Mouse (Mus musculus) right cerebral cortex, adult 2 months (tissue): Measurements from ENCODE around the gene Cdk20.

Source experiments
- DNase-seq, 2 experiments: peaks; one replicate each; pipeline ENCODE4 v3.0.0; 2021 to 2022; ENCODE audit warnings: low spot score in 2 of 2

Cdk20 gene

DNA sequence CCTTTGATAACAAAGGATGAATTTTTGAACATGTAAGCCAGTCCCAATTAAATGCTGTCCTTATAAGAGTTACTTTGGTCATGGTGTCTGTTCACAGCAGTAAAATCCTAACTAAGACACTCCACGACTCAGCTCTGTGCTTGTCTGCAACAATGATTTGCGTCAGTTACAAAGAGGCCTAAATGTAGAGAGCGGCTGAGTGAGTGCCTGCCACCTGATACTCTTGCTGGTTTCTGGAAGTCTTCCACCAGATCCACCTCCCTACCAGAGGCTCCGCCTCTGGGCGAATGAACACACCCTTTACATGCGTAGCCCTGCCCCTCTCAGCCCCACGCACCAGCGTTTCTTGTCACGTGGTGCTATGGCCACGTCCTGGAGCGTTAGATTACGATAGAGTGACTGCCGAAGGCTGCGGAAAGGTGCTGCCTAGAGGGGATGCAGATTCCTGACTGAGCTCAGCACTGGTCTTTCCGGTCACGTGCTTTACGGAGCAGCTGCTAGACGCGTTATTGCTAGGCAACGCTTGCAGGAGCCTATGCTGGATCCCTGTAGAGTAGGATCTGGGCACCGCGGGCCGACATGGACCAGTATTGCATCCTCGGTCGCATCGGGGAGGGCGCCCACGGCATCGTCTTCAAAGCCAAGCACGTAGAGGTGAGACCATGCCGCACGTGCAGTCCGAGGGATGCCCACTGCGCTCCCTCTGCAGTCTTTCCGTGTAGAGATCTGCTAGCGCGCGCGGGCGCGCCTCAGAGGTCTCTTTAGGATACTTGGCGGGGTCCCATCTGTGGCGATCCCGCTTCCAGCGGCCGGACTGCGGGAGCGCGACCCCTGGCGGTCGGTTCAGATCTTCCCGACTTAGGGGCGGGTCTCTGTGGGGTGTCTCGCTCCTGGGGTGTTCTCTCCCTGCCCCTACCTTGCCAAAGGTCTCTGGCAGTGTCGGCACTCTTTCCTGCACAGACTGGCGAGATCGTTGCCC, at the start of gene Cdk20:
Gene Cdk20, plus strand, starts transcription at position 298 of the 979 bp plus-strand sequence.
- DNase-seq, result peak; percentile 94

DNA sequence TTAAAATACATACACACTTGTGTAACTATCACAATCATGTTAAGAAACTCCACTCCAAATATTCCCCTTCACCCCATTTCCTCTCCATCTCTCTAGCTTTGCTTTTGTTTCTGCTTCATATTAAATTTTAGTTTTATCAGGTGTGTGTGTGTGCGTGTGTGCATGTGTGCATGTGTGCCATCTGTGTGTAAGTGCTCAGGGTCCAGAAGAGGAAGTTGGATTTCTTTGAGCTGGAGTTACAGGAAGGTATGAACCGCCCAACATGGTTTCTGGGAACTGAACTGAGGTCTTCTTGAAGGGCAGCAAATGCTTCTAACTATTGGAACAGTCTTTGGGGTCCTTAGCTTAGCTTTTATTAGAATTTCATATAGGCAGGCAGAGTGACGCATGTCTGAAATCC, 47.2 kb upstream of the Cdk20 start:
- no peak for DNase-seq

DNA sequence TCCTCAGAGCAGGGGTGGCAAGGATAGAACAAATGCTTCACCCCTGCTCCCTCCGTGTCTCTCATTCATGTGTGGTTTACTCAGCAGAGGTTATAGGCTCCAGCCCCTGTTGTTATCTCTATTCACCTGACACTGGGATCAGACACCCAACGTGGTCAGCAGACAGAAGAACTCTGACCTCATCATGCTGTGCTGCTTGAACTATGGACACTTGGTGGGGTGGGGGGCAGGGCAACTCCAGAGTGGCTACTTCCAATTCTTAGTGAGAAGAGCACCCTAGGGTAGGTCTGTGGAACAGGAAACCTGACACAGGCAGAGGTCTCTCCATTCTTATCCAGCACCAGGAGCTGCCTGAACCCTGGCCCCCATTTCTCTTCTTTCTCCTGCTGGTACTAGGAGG, 46.1 kb upstream of the Cdk20 start:
- DNase-seq, result no peak

DNA sequence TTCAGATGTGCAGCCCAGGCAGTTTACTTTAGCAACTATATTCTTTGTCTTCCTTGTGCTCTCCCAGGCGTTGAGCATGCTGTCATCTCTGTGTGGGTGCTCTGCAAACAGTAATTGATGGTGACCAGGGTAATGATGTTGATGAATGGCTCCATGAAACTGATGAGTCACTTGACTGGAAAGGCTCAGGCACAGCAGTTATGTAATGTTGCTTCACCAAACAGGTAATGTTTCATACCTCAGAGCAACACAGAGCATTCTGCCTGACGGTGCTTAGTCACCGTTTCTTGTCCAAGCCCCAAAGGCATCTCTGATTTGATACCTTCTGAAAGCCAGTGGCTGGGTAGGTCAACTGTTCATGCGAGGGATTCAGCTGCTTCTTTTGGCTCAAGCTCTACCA, 43.7 kb upstream of the Cdk20 start:
- no peak for DNase-seq

DNA sequence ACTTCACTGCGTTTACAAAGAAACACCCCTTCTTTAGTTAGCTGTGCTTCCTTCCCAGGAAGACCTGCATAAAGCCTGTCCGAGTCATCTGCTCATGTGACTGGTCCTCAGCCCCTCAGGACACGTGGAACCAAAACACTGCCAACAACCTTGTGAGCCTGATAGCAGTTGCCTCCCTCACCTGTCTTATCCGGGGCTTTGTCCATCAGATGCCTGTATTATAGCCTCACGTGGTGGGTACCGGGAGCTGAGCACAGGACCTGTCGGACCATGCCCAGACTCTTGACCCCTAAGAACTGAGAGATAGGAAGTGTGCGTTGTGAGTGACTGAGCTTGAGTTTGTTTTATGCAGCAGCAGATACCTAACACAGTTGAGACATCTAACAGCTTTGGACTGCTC, 35.1 kb upstream of the Cdk20 start:
- DNase-seq, result no peak

DNA sequence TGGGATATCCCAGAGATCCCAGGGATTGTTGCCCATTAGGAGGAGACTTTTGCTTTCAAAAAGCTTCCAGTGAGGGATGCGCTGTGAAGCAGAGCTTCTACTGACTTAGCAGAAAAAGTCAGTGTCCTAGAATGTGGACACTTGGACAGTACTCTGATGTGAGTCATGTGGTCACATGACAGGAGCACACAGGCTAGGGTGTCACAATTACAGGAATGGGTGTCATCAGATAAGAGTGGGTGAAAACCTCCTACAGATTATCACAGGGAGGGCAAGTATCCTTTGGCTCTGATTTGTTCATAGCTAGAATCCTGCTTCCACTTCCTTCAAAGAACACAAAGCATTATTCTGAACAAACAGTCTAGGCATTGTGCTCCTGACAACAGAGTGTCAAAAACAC, 34.0 kb upstream of the Cdk20 start:
- DNase-seq, result no peak

DNA sequence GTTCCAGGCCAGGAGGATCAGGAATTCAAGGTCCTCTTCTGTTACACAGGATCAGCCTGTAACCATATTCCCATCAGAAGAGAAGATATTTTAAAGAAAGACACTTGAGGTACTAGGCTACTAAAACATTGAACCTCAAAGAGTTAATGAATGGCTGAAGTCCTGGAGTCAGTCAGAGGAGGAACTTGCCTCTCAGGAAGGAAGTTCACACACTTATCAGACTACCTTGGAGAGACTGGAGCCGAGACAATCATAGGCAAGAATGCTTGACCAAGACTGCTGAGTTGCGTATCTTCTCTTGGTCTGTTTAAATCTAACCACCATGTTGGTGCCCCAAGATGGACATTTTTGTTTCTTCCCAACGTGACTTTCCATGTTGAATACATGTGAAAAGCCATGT, 32.2 kb upstream of the Cdk20 start:
- no peak for DNase-seq

DNA sequence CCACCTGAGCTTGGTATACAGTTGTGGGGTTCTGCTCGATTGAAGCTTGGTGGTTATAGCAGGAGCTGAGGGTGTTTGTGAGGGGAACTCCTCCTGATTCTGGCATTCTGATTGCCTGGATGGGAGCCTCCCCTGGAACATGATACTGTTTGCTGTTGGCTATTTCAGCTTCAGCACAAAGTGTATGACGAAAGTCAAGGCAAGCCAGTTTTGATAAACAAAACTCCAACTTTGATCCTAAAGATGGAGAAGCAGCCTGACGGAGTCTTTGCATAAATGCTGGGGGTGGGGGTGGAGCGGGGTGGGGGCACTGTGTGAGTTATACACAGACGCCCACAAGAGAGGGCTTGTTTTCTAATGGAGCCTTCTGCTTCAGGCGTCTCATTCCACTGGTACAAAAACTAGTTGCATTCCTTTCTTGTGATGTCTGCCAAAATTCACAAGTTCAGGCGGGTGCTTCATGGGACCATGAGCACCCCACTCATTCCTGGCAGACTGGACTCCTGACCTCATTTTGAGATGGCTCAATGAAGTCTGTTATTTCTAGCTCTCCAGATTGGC, 31.2 kb upstream of the Cdk20 start:
- no peak for DNase-seq

DNA sequence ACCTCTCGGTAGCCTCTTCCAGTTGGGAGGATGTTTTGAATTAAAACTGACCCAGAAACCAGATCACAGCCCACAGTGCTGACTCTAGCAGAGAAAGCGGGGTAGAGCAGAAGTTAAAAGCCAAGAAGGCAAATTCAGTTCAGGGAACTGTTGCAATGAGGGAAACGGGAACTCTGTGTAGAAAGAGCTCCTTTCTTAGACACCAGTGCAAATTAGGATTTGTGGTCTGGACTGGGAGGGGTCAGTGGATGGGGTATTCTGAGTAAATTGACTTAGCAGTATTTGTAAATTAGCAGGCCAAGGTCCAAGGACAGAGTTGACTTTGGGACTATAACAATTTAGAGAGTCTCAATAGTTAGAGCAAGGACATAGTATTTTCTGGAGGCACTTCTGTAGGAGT, 30.1 kb upstream of the Cdk20 start:
- DNase-seq, result no peak

DNA sequence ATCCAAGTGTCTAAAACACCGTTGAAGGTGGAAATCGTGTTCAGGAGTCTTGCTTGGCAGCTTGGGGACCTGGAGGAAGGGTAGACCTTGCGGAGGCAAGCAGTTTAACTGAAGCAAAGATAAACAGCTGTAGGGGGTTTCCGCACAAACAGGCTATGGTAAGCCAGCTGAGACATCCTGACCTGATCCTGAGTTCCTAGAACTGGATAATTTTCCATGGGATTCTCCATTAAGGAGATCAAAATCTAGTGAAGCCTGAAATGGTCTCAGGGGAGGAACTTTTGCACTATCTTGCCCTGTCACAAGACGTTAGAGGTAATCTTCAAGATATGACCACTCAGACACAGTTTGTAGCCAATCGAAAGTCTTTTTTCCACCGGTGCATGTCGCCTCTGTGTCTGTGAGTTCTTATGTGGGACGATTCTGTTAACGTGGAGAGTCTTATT, 29.6 kb upstream of the Cdk20 start:
- DNase-seq, result no peak

DNA sequence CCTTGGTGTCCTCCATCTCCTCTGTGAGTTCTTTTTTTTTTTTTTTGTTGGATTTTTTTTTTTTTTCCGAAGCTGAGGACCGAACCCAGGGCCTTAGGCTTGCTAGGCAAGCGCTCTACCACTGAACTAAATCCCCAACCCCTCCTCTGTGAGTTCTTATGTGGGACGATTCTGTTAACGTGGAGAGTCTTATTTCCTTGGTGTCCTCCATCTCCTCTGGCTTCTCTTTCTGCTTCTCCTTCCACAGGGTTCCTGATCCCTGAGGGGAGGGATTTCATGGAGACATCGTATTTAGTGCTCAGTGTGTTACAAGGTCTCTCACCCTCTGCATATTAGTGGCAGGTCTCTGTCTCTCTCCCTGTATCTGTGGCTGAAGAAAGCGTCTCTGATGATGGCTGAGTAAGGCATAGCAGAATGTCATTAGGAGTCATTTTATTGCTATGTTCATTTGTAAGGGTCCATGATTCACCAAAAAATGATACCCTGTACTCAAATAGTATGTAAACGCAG, 29.1 kb upstream of the Cdk20 start:
- DNase-seq, result no peak

DNA sequence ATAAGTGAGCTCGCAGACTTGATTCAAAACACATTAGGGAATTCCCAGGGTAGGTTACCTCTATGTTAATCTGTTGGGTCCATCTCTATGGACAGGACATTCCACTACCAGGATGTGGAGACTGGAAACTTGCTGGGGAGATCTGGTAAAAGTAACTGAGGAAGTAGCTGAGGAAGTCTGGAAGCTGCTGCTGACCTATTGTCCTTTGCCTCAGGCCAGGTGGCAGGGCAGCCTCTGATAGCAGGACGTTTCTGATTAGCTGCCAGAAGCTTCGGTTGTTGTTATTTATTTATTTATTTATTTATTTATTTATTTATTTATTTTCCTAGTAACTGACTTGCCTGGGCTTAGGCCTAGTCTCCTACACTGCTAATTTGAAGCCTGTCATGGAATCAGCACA, 28.6 kb upstream of the Cdk20 start:
- no peak for DNase-seq

DNA sequence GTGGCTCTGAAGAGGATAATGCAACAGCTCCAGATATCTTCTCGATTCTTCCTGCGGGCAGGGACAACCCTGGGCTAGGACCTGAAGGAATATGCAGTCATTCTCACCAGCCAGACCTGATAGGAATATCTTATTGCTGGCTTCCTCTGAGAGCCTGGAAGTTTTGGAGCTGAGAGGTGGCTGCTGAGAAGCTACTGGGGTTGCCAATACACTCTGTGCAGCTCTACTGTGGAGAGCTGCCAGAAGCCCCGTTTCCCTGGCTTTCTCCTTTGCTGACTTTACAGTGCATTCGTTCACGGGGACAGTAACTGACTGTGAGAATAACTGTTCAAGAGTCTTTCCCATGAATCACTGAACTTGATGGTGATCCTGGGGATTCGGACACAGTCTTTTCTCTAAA, 26.6 kb upstream of the Cdk20 start:
- no peak for DNase-seq

DNA sequence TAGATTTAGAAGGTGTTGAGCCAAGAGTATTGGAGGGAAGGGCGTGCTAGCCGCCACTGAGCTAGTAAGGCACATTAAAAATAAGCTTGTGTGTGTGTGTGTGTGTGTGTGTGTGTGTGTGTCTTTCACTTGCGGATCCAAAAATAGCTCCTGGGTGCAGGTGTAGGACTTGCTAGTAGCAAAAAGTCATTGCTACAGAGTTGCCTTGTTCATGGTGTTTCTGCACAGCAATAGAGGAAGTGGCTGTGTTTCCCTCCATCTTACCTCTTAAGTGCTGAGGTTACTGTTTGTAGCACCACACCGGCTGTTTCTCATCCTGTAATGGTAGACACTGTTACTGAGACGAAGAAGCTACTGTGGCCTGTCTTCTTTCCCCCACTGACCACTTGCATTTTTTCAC, 24.1 kb upstream of the Cdk20 start:
- no peak for DNase-seq

DNA sequence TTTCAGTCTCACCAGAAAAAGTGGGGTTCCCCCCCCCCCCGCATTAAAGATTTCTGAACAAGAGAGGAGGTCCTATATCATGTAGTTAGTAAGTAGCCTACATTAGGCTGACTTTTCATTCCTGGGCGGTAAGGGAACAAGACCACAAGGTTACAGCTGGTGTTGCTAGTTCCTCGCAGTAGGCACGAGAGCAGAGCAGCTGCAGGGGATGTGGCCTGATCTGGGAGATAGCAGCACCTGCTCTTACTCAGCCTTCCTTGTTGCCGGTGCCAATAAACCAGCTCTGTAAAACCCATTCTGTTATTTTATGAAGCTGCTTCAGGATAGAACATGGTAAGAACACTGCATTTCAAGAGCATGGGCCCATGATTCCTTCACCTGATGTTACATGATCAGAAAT, 21.5 kb upstream of the Cdk20 start:
- no peak for DNase-seq

DNA sequence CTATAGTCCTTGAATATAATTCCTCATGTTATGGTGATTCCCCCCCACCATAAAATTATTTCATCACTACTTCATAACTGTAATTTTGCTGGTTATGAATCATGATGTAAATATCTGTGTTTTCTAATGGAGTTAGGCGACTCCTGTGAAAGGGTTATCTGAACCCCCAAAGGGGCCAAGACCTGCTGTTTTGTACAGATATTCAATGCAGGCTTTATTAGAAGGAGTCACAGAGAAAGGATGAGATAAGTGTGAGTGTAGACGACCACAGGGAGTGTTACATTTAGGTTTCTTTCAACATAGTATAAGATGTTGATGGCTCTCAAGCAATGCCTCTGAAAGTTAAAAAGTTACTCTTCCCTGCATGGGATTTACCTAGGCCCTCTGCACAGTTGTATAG, 20.8 kb upstream of the Cdk20 start:
- DNase-seq, result no peak

DNA sequence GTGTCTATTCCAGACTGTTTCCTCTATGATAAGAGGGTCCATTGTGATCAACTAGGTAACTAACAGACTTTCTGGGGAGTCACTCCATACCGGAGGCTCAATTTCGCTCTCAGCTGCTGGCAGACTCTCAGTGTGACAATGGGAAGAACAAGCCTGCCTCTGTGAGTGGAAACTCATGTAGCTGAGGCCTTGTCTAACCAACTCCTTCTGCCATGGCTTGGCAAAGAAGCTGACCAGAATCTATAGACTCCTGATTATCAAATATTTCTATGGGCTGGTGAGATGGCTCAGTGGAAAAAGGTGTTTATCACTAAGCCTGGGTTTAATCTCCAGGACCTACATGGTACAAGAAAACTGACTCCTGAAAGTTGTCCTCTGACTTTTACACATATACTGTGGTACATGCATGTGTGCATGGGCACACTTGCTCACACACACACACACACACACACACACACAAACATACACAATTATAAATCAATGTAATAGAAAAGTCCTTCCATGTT, 19.3 kb upstream of the Cdk20 start:
- no peak for DNase-seq

DNA sequence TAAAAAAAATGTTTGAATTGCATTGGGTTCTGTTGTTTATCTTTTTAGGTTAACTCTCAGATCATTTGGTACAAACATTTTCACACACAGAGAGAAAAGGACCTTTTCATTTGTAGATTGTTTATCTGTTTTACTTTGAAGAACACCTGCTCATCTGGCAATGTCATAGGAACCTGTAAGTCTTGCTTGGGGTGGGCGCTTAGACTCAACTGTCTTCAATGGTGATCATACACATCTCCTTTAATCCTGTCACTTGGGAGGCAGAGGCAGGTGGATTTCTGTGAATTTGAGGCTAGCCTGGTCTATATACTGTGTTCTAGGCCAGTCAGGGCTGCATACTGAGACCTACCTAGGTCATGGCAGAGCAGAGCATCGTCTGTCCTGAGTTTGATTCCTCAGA, 16.5 kb upstream of the Cdk20 start:
- no peak for DNase-seq

DNA sequence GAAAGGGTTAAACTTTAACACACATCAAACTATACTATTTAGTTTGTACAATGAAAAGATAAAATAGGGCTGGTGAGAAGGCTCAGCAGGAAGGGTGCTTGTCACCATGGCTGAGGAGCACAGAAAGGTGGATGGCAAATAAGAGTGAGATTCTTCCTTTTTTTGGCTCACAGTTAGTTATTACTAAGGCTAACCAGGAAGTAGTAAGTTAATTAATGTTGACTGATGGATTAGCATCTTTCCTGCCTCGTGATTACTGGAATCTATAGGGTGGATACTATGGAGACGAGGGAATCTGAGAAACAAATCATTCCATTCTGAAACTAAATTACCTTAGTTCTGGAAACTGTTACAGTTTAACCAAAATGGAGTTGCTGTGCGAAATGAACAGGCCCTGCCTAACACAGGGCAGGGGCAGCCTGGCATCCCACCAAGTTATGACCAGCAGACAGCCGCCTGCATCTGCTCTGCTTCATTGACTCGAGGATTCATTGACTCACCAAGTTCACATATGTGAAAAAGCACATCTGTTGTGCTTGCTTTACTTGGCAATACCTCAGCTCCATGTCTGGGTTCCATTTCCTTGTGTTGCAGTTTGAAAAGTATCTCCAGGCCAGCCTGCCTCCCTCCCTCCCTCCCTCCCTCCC, 15.0 kb upstream of the Cdk20 start:
- no peak for DNase-seq

DNA sequence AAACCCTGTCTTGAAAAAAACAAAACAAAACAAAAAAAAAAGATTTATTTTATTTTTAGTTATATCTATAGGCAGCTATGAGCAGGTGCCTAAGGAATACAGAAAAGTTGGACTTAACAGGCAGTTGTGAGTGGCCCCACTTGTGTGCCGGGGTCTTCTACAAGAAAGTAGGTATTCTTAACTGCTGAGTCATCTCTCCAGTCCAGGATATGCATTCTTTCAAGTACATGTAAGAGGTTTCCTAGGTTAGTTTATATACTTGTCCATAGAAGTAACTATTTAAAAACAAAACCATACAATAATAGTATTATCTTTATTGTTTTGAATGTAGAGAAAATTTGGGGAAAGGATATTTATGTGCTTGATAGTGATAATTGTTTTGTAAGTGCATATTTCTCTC, 11.3 kb upstream of the Cdk20 start:
- DNase-seq, result no peak

DNA sequence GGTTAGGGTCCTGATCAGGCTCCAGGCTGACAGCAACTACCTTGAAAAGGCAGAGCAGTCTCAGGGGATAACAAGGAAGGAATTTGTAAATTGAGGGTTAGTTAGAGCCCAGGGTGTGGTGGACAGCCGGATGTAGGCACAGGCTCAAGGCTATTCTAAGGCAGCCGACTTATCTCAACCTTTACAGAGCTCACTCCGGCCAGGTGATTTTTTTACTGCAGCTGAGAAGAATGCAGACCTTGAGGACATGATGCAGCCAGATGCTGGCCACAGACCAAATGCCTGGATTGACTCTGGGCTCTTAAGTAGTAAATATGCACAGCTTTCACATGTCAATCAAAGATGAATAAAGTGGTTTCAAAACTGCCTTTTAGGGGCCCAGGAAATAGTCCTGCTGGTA, 10.7 kb upstream of the Cdk20 start:
- DNase-seq, result no peak

DNA sequence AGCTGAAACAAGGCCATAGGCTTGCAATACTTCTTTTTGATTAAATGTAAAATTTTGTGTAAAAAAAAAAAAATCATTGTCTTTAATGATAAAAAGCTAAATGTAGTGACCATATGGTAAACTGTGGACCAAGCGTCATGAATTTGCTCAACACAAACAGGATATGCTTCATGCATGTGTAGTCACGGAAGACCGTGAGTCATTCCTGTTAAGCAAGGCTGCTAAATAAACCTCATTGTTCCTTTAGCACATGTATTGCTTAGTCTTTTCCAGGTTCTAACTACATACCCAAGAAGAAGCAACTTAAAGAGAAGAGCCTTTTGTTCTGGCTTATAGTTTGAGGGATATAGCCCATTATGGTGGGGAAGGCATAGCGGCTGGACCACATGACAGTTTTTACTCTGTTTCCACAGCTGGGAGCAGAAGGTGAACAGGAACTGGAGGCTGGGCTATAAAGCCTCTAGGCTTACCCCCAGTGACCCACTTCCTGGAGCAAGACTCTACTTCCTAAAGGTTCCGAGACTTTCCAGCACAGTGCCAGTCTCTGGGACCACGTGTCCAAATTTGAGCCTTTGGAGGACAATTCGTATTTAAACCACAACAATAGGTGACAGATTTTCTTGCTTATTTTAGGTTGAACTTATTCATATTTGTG, 10.0 kb upstream of the Cdk20 start:
- no peak for DNase-seq
